Mouse (Mus musculus): ENCODE measurements around the gene Sall4.

DNA sequence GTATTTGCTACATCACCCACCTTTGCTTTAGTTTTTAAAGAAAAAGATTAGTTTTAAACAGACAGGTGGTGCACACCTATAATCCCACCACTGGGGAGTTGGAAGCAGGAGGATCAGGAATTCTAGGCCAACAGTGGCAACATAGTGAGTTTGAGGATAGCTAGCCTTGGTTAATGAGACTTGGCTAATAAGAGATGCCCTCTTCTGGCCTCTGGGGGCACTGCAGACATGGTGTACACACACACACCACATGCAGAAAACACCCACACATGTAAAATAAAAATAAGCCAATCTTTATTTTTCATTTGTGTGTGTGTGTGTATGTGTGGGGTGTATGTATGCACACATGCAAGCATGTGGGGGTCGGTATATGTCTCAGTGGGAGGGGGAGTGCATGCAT, 28.9 kb downstream of the Sall4 start:
- no peak for TF ChIP-seq SMC3 (IDR thresholded peaks at IDR 0.05; ENCODE audit: low read depth, low read length)
- no peak for TF ChIP-seq POLR2A (IDR thresholded peaks at IDR 0.05; ENCODE audit: control insufficient read depth in 1 of 2, insufficient read depth in 1 of 2, low read depth in 1 of 2, low read length in 2 of 2, poor library complexity in 1 of 2)
- TF ChIP-seq USF1 (IDR thresholded peaks at IDR 0.05; ENCODE audit: low read depth, low read length): no peak
- TF ChIP-seq CTCF (IDR thresholded peaks at IDR 0.05 in 2 of 3, conservative IDR thresholded peaks at IDR 0.05 in 1 of 3; ENCODE audit: control insufficient read depth in 1 of 3, insufficient read depth in 1 of 3, low read depth in 2 of 3, low read length in 3 of 3, poor library complexity in 1 of 3, severe bottlenecking in 1 of 3): no peak; a peak in 1 of 6 replicates
- no peak for TF ChIP-seq POLR2AphosphoS2 (IDR thresholded peaks at IDR 0.05; ENCODE audit: low read length)
- TF ChIP-seq CHD2 (IDR thresholded peaks at IDR 0.05; ENCODE audit: low read length): no peak
- no peak for TF ChIP-seq USF2 (IDR thresholded peaks at IDR 0.05; ENCODE audit: borderline replicate concordance in 1 of 2, insufficient read depth in 1 of 2, low read depth in 1 of 2, low read length in 2 of 2)
- TF ChIP-seq TCF12 (IDR thresholded peaks at IDR 0.05; ENCODE audit: low read depth, low read length): no peak
- TF ChIP-seq NELFE (IDR thresholded peaks at IDR 0.05; ENCODE audit: low read depth, low read length): no peak

Measured in MEL (cell line).